Mouse (Mus musculus) right cerebral cortex, postnatal 10 days (tissue): Measurements from ENCODE around the gene Sox10.

ENCODE experiments used
- DNase-seq, 2 experiments: peaks; one replicate each; pipeline ENCODE4 v3.0.0; 2021; ENCODE audit warnings: low spot score in 2 of 2

Sox10 gene

GRCm38 (mm10) chr15:79165140-79165539 is at the start of gene Sox10:
Gene Sox10 (minus strand): TSS chr15:79165240.
- no peak for DNase-seq

GRCm38 (mm10) chr15:79213591-79213990 is 48.6 kb upstream of the Sox10 start:
- DNase-seq = no peak

GRCm38 (mm10) chr15:79212750-79213446 is 47.9 kb upstream of the Sox10 start:
- DNase-seq = peak; percentile 55 to 56

- DNase-seq = no peak
Observed at GRCm38 (mm10) chr15:79210357-79210756, 45.3 kb upstream of the Sox10 start.

GRCm38 (mm10) chr15:79208758-79209439 is 43.9 kb upstream of the Sox10 start:
- DNase-seq = no peak

- DNase-seq = no peak
Observed at GRCm38 (mm10) chr15:79208211-79208610, 43.2 kb upstream of the Sox10 start.

- peak; percentile 50 to 61 for DNase-seq
Observed at GRCm38 (mm10) chr15:79202575-79202974, 37.5 kb upstream of the Sox10 start.

- peak; percentile 74 to 75 for DNase-seq
Observed at GRCm38 (mm10) chr15:79201491-79202150, 36.6 kb upstream of the Sox10 start.

- no peak for DNase-seq
Observed at GRCm38 (mm10) chr15:79199390-79199976, 34.4 kb upstream of the Sox10 start.

- DNase-seq = no peak
Observed at GRCm38 (mm10) chr15:79195492-79195891, 30.5 kb upstream of the Sox10 start.

GRCm38 (mm10) chr15:79194946-79195345 is 29.9 kb upstream of the Sox10 start:
- no peak for DNase-seq

GRCm38 (mm10) chr15:79194048-79194447 is 29.0 kb upstream of the Sox10 start:
- DNase-seq = no peak

- DNase-seq = peak; percentile 76 to 79
Observed at GRCm38 (mm10) chr15:79192885-79193845, 28.1 kb upstream of the Sox10 start.

- DNase-seq = peak in 1 of 2 experiments; percentile 46
Observed at GRCm38 (mm10) chr15:79192450-79192849, 27.4 kb upstream of the Sox10 start.

GRCm38 (mm10) chr15:79191426-79191825 is 26.4 kb upstream of the Sox10 start:
- no peak for DNase-seq

GRCm38 (mm10) chr15:79187819-79188218 is 22.8 kb upstream of the Sox10 start:
- DNase-seq = no peak

- no peak for DNase-seq
Observed at GRCm38 (mm10) chr15:79185213-79185612, 20.2 kb upstream of the Sox10 start.

- no peak for DNase-seq
Observed at GRCm38 (mm10) chr15:79176905-79177304, 11.9 kb upstream of the Sox10 start.

- no peak for DNase-seq
Observed at GRCm38 (mm10) chr15:79166712-79167111, 1.7 kb upstream of the Sox10 start.

GRCm38 (mm10) chr15:79164251-79164650 is 789 bp downstream of the Sox10 start:
- no peak for DNase-seq

GRCm38 (mm10) chr15:79162822-79163221 is 2.2 kb downstream of the Sox10 start:
- no peak for DNase-seq
